Mouse (Mus musculus): ENCODE results near the gene Cdh7. TPM values are rescaled to one million over a fixed set of nuclear protein-coding genes. Genes with fewer than 3 reads are reported as not detected.

Gene Cdh7
- 0.06 TPM in 1 of 2 replicates, not detected in the other for polyA plus RNA-seq (2015; fragmentation: Nextera tagmentation; extraction: Ambion mirVana)

GRCm38 (mm10) chr1:109982064-109982808 lies at the start of gene Cdh7:
TSS of gene Cdh7 (plus strand) at chr1:109982431.
- no peak within 1 kb of the TSS for H3K27ac ChIP-seq (ENCODE audit: low read length)
- no peaks in the 10 kb centered on the region for H3K9me3 ChIP-seq (replicated peaks; ENCODE audit: control insufficient read depth, low read length)
- peaks cover 10% of the 10 kb centered on the region for H3K27me3 ChIP-seq (ENCODE audit: control insufficient read depth, insufficient read depth, low read length)
- ATAC-seq (replicated peaks; ENCODE audit: extremely low read depth, insufficient read depth, low FRiP score): peak; percentile 32; the same call in 1 of the 2 replicates
- H3K36me3 ChIP-seq (ENCODE audit: control insufficient read depth, insufficient read depth): no peaks in the 10 kb centered on the region
- WGBS: 1% methylated on average over 35 of the region's 35 CpGs
- H3K9ac ChIP-seq (ENCODE audit: low read length): no peak within 1 kb of the TSS
- H3K4me2 ChIP-seq (ENCODE audit: low read depth, low read length): peak within 1 kb of the TSS; percentile 86
- no peaks in the 10 kb centered on the region for H3K4me1 ChIP-seq (ENCODE audit: control insufficient read depth, insufficient read depth, low read length)
- peak within 1 kb of the TSS; percentile 61 for H3K4me3 ChIP-seq (ENCODE audit: low read length)

- H3K9ac ChIP-seq (ENCODE audit: low read length): no peak overlapping the region
- no peak for ATAC-seq (replicated peaks; ENCODE audit: extremely low read depth, insufficient read depth, low FRiP score)
- no peaks in the 10 kb centered on the region for H3K9me3 ChIP-seq (replicated peaks; ENCODE audit: control insufficient read depth, low read length)
- no peak overlapping the region for H3K4me3 ChIP-seq (ENCODE audit: low read length)
- H3K4me2 ChIP-seq (ENCODE audit: low read depth, low read length): no peak overlapping the region
- 71% methylated on average over 3 of the region's 3 CpGs for WGBS
- no peaks in the 10 kb centered on the region for H3K27me3 ChIP-seq (ENCODE audit: control insufficient read depth, insufficient read depth, low read length)
- H3K27ac ChIP-seq (ENCODE audit: low read length): no peak overlapping the region
- H3K4me1 ChIP-seq (ENCODE audit: control insufficient read depth, insufficient read depth, low read length): no peaks in the 10 kb centered on the region
- no peaks in the 10 kb centered on the region for H3K36me3 ChIP-seq (ENCODE audit: control insufficient read depth, insufficient read depth)
These were observed 49.6 kb upstream of the Cdh7 start for GRCm38 (mm10) chr1:109932674-109933073.

GRCm38 (mm10) chr1:109948571-109948970 lies 33.7 kb upstream of the Cdh7 start:
- ATAC-seq (replicated peaks; ENCODE audit: extremely low read depth, insufficient read depth, low FRiP score): no peak
- no peaks in the 10 kb centered on the region for H3K9me3 ChIP-seq (replicated peaks; ENCODE audit: control insufficient read depth, low read length)
- no peak overlapping the region for H3K27ac ChIP-seq (ENCODE audit: low read length)
- no peaks in the 10 kb centered on the region for H3K27me3 ChIP-seq (ENCODE audit: control insufficient read depth, insufficient read depth, low read length)
- no peaks in the 10 kb centered on the region for H3K4me1 ChIP-seq (ENCODE audit: control insufficient read depth, insufficient read depth, low read length)
- H3K36me3 ChIP-seq (ENCODE audit: control insufficient read depth, insufficient read depth): no peaks in the 10 kb centered on the region
- H3K4me3 ChIP-seq (ENCODE audit: low read length): no peak overlapping the region
- H3K9ac ChIP-seq (ENCODE audit: low read length): no peak overlapping the region
- H3K4me2 ChIP-seq (ENCODE audit: low read depth, low read length): no peak overlapping the region
- 49% methylated on average over 2 of the region's 2 CpGs for WGBS

GRCm38 (mm10) chr1:109971721-109972425 lies 10.4 kb upstream of the Cdh7 start:
- Histone ChIP-seq H3K27ac (ENCODE audit: low read length) (no peak overlapping the region), H3K27me3 (ENCODE audit: control insufficient read depth, insufficient read depth, low read length) (no peaks in the 10 kb centered on the region), H3K9me3 (replicated peaks; ENCODE audit: control insufficient read depth, low read length) (no peaks in the 10 kb centered on the region), H3K4me1 (ENCODE audit: control insufficient read depth, insufficient read depth, low read length) (no peaks in the 10 kb centered on the region), H3K9ac (ENCODE audit: low read length) (no peak overlapping the region), H3K4me3 (ENCODE audit: low read length) (no peak overlapping the region), H3K36me3 (ENCODE audit: control insufficient read depth, insufficient read depth) (no peaks in the 10 kb centered on the region), H3K4me2 (ENCODE audit: low read depth, low read length) (no peak overlapping the region)
- ATAC-seq (replicated peaks; ENCODE audit: extremely low read depth, insufficient read depth, low FRiP score): no peak
- 83% methylated on average over 5 of the region's 5 CpGs for WGBS

- Histone ChIP-seq H3K27ac (ENCODE audit: low read length) (no peak overlapping the region), H3K4me3 (ENCODE audit: low read length) (no peak overlapping the region), H3K27me3 (ENCODE audit: control insufficient read depth, insufficient read depth, low read length) (no peaks in the 10 kb centered on the region), H3K4me2 (ENCODE audit: low read depth, low read length) (no peak overlapping the region), H3K4me1 (ENCODE audit: control insufficient read depth, insufficient read depth, low read length) (no peaks in the 10 kb centered on the region), H3K9ac (ENCODE audit: low read length) (no peak overlapping the region), H3K9me3 (replicated peaks; ENCODE audit: control insufficient read depth, low read length) (no peaks in the 10 kb centered on the region), H3K36me3 (ENCODE audit: control insufficient read depth, insufficient read depth) (no peaks in the 10 kb centered on the region)
- no peak for ATAC-seq (replicated peaks; ENCODE audit: extremely low read depth, insufficient read depth, low FRiP score)
- 58% methylated on average over 4 of the region's 4 CpGs for WGBS
These were observed 9.7 kb upstream of the Cdh7 start for GRCm38 (mm10) chr1:109972426-109973015.

- H3K4me1 ChIP-seq (ENCODE audit: control insufficient read depth, insufficient read depth, low read length): no peaks in the 10 kb centered on the region
- peak overlapping the region; percentile 61 for H3K4me3 ChIP-seq (ENCODE audit: low read length)
- no peak overlapping the region for H3K27ac ChIP-seq (ENCODE audit: low read length)
- no peaks in the 10 kb centered on the region for H3K36me3 ChIP-seq (ENCODE audit: control insufficient read depth, insufficient read depth)
- under 1% methylated on average over 38 of the region's 38 CpGs for WGBS
- H3K9me3 ChIP-seq (replicated peaks; ENCODE audit: control insufficient read depth, low read length): no peaks in the 10 kb centered on the region
- H3K27me3 ChIP-seq (ENCODE audit: control insufficient read depth, insufficient read depth, low read length): peaks cover 10% of the 10 kb centered on the region
- no peak for ATAC-seq (replicated peaks; ENCODE audit: extremely low read depth, insufficient read depth, low FRiP score)
- H3K4me2 ChIP-seq (ENCODE audit: low read depth, low read length): peak overlapping the region; percentile 86
- no peak overlapping the region for H3K9ac ChIP-seq (ENCODE audit: low read length)
These were observed 742 bp downstream of the Cdh7 start for GRCm38 (mm10) chr1:109982809-109983536.

- H3K4me2 ChIP-seq (ENCODE audit: low read depth, low read length): peak overlapping the region; percentile 86
- H3K4me3 ChIP-seq (ENCODE audit: low read length): no peak overlapping the region
- H3K36me3 ChIP-seq (ENCODE audit: control insufficient read depth, insufficient read depth): no peaks in the 10 kb centered on the region
- peaks cover 10% of the 10 kb centered on the region for H3K27me3 ChIP-seq (ENCODE audit: control insufficient read depth, insufficient read depth, low read length)
- 27% methylated on average over 6 of the region's 6 CpGs for WGBS
- H3K27ac ChIP-seq (ENCODE audit: low read length): no peak overlapping the region
- no peaks in the 10 kb centered on the region for H3K9me3 ChIP-seq (replicated peaks; ENCODE audit: control insufficient read depth, low read length)
- no peaks in the 10 kb centered on the region for H3K4me1 ChIP-seq (ENCODE audit: control insufficient read depth, insufficient read depth, low read length)
- H3K9ac ChIP-seq (ENCODE audit: low read length): no peak overlapping the region
- ATAC-seq (replicated peaks; ENCODE audit: extremely low read depth, insufficient read depth, low FRiP score): no peak
These were observed 1.3 kb downstream of the Cdh7 start for GRCm38 (mm10) chr1:109983537-109983912.

GRCm38 (mm10) chr1:109984776-109985175 lies 2.5 kb downstream of the Cdh7 start:
- H3K36me3 ChIP-seq (ENCODE audit: control insufficient read depth, insufficient read depth): no peaks in the 10 kb centered on the region
- H3K4me3 ChIP-seq (ENCODE audit: low read length): no peak overlapping the region
- H3K4me1 ChIP-seq (ENCODE audit: control insufficient read depth, insufficient read depth, low read length): no peaks in the 10 kb centered on the region
- no peak overlapping the region for H3K27ac ChIP-seq (ENCODE audit: low read length)
- no peaks in the 10 kb centered on the region for H3K9me3 ChIP-seq (replicated peaks; ENCODE audit: control insufficient read depth, low read length)
- ATAC-seq (replicated peaks; ENCODE audit: extremely low read depth, insufficient read depth, low FRiP score): no peak
- 72% methylated on average over 3 of the region's 3 CpGs for WGBS
- no peak overlapping the region for H3K4me2 ChIP-seq (ENCODE audit: low read depth, low read length)
- peaks cover 10% of the 10 kb centered on the region for H3K27me3 ChIP-seq (ENCODE audit: control insufficient read depth, insufficient read depth, low read length)
- no peak overlapping the region for H3K9ac ChIP-seq (ENCODE audit: low read length)

Data from heart, embryonic 16.5 days (tissue).